Mouse (Mus musculus) testis, adult 2 months (tissue): ENCODE measurements at regions not wholly inside any gene's neighbourhood (a gene's known extent, or its start where the extent isn't known, plus 50 kb on each side); places are given as distances from the start of the nearest gene placed in this dataset.

Experiments
- CTCF ChIP-seq: fragments of 200-500 bp; IDR thresholded peaks from 2 replicates; pipeline ENCODE4 v1.5.1; 2012; ENCODE audit warnings: low read depth, mild to moderate bottlenecking, inconsistent platforms, low read length, moderate library complexity; ENCODE audit not compliant: control insufficient read depth, insufficient read depth, insufficient replicate concordance
- POLR2A ChIP-seq: fragments of 200-500 bp; IDR thresholded peaks from 2 replicates; pipeline ENCODE4 v1.6.1; 2012; ENCODE audit warnings: low read depth, mild to moderate bottlenecking, inconsistent platforms, low read length, moderate library complexity; ENCODE audit not compliant: control insufficient read depth

- TF ChIP-seq POLR2A (no peak), CTCF (no peak)
Observed at GRCm38 (mm10) chr16:50729341-50729740, 138.4 kb upstream of the Ccdc54 start.
